7 mouse cellular contexts compared by ENCODE assay signal in the genomic region with DNA sequence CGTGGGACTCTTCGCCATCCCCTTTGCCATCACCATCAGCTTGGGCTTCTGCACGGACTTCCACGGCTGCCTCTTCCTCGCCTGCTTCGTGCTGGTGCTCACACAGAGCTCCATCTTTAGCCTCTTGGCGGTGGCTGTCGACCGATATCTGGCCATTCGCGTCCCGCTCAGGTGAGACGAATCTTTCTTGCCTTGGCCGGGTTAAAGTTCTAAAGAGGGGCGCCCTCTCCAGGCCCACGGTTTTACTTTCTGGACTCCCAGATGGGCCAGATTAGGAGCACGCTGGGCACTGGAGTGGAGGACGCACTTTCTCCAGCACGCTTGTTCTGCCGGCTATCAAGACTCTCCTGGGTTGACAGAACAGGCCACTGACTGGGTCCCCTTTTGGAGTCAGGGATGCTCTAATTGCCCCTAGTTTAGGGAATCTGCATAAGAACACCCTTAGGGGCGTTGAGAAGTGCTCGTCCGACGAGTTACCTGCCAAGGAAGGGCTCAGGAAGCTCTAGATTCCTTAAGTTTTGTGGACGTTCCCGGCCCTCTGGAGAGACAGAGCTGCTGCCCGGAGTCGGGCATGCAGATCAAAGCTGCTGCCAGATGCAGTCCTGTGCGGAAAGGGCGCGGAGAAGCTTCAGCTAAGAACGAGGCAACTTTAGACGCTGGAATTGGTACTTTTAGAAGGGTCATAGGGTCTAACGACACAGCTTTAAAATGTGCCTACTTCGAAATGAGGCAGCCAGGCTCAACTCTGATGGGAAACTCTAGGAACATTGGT. TPM values are rescaled to one million over a fixed set of nuclear protein-coding genes. Genes with fewer than 3 reads are reported as not detected.
DNase-seq lines count a peak whose midpoint lies in the region; ATAC-seq and TF ChIP-seq lines count a peak whose summit lies in the region.

No protein-coding gene starts in this region.

- peaks cover 4% of the 10 kb centered on the region for H3K9me3 ChIP-seq in heart, embryonic 12.5 days (replicated peaks)
- H3K9me3 ChIP-seq in kidney, postnatal 0 days (replicated peaks; ENCODE audit: low read length), result no peaks in the 10 kb centered on the region

- peak overlapping the region; percentile 99 for H3K4me2 ChIP-seq in heart, embryonic 12.5 days
- peak overlapping the region; percentile 99 for H3K4me2 ChIP-seq in kidney, postnatal 0 days (ENCODE audit: low read length)

- no peak overlapping the region for H3K27ac ChIP-seq in heart, embryonic 12.5 days (ENCODE audit: poor library complexity, severe bottlenecking)
- no peak overlapping the region for H3K27ac ChIP-seq in kidney, postnatal 0 days

- ATAC-seq in heart, embryonic 12.5 days (ENCODE audit: insufficient number of reproducible peaks, low FRiP score), result no peak
- ATAC-seq in kidney, postnatal 0 days (replicated peaks; ENCODE audit: low FRiP score, low read depth), result 0 out of 2 replicates have a peak, but pooled peaks have one; percentile 18

- peaks cover 20% of the 10 kb centered on the region for H3K4me1 ChIP-seq in heart, embryonic 12.5 days (replicated peaks)
- peaks cover 9% of the 10 kb centered on the region; the same call in 1 of the 2 replicates for H3K4me1 ChIP-seq in kidney, postnatal 0 days (replicated peaks; ENCODE audit: insufficient read depth, low read length)

- H3K36me3 ChIP-seq in heart, embryonic 12.5 days, result no peaks in the 10 kb centered on the region
- H3K36me3 ChIP-seq in kidney, postnatal 0 days (ENCODE audit: insufficient read depth, low read length), result no peaks in the 10 kb centered on the region

- peaks cover 47% of the 10 kb centered on the region for H3K27me3 ChIP-seq in heart, embryonic 12.5 days (replicated peaks)
- H3K27me3 ChIP-seq in kidney, postnatal 0 days (ENCODE audit: insufficient read depth, low read length), result peaks cover 7% of the 10 kb centered on the region; the same call in 1 of the 2 replicates

- H3K9ac ChIP-seq in heart, embryonic 12.5 days, result peak overlapping the region; percentile 71
- peak overlapping the region; percentile 57 for H3K9ac ChIP-seq in kidney, postnatal 0 days (ENCODE audit: low read depth, low read length)

- TF ChIP-seq CTCF in kidney, postnatal 0 days (IDR thresholded peaks at IDR 0.05; ENCODE audit: low read depth), result peak; percentile 44; the same call in 1 of the 2 replicates

- 4% methylated on average over 35 of the region's 35 CpGs for WGBS in heart, embryonic 12.5 days
- WGBS in kidney, postnatal 0 days, result 3% methylated on average over 35 of the region's 35 CpGs

- peak overlapping the region; percentile 58 for H3K4me3 ChIP-seq in heart, embryonic 12.5 days
- peak overlapping the region; percentile 54 for H3K4me3 ChIP-seq in kidney, postnatal 0 days (replicated peaks; ENCODE audit: low read depth, low read length)

- DNase-seq in urinary bladder, adult 18-20 months (ENCODE audit: low spot score in 2 of 2), result peak; percentile 43 to 70
- no peak for DNase-seq in urinary bladder, postnatal 10 days (ENCODE audit: low spot score)
- peak; percentile 33 for DNase-seq in cerebellum, adult 8-10 months
- DNase-seq in kidney, postnatal 0 days (ENCODE audit: low spot score), result peak; percentile 55
- DNase-seq in lung, postnatal 36 days, result peak; percentile 80
- DNase-seq in testis, postnatal 14 days (ENCODE audit: low spot score), result peak; percentile 39

RNA-seq across cellular contexts. Expression of gene Adora2b, which starts 0.7 kb away (rescaled TPM):
- 0.83 and 1.1 TPM in 2 replicates for polyA plus RNA-seq in heart, embryonic 12.5 days (2016; fragmentation: Nextera tagmentation; extraction: Ambion mirVana)
- 6.1 and 6.8 TPM in 2 replicates for polyA plus RNA-seq in kidney, postnatal 0 days (2015; fragmentation: Nextera tagmentation; extraction: Ambion mirVana)

RNA-seq across cellular contexts. Expression of gene Zswim7, which starts 31.7 kb away (rescaled TPM):
- 17.8 and 18.7 TPM in 2 replicates for polyA plus RNA-seq in heart, embryonic 12.5 days (2016; fragmentation: Nextera tagmentation; extraction: Ambion mirVana)
- 37.2 and 43.8 TPM in 2 replicates for polyA plus RNA-seq in kidney, postnatal 0 days (2015; fragmentation: Nextera tagmentation; extraction: Ambion mirVana)

RNA-seq across cellular contexts. Expression of gene Ttc19, which starts 31.8 kb away (rescaled TPM):
- polyA plus RNA-seq in heart, embryonic 12.5 days (2016; fragmentation: Nextera tagmentation; extraction: Ambion mirVana), result 20.7 and 23.2 TPM in 2 replicates
- polyA plus RNA-seq in kidney, postnatal 0 days (2015; fragmentation: Nextera tagmentation; extraction: Ambion mirVana), result 17.4 and 19.1 TPM in 2 replicates
